Mouse (Mus musculus) midbrain, embryonic 11.5 days (tissue): ENCODE data around the gene Gm9758. TPM values are rescaled to one million over a fixed set of nuclear protein-coding genes. Genes with fewer than 3 reads are reported as not detected.
A peak's percentile ranks its signal among the peaks of the same experiment; 100 is the strongest.
"Not testable (repeated sequence)": the region's sequence is repeated elsewhere in the genome, so short reads cannot be mapped to it uniquely, and the experiment has no call there.

Source experiments
- ATAC-seq: fragments of 200-750 bp; cut with Nextera tagmentation; 2 replicates; pipeline ENCODE4 v1.8.0; 2017; ENCODE audit warnings: moderate TSS enrichment, moderate library complexity; ENCODE audit not compliant: low FRiP score
- DNase-seq: peaks from one replicate; pipeline ENCODE4 v3.0.0; 2015; ENCODE audit warnings: low spot score; ENCODE audit errors: missing footprints
- H3K27ac ChIP-seq: fragments of 300-500 bp; sonication (generic); 2 replicates; pipeline ENCODE4 v1.5.1; 2014; ENCODE audit warnings: low read depth, low read length
- H3K27me3 ChIP-seq: fragments of 300-500 bp; sonication (generic); 2 replicates; pipeline ENCODE4 v1.6.1; 2014; ENCODE audit warnings: mild to moderate bottlenecking, low read length, moderate library complexity, mixed read lengths; ENCODE audit not compliant: control insufficient read depth, insufficient read depth
- H3K36me3 ChIP-seq: fragments of 300-500 bp; sonication (generic); 2 replicates; pipeline ENCODE4 v1.6.1; 2014; ENCODE audit warnings: mild to moderate bottlenecking, low read length, moderate library complexity, mixed read lengths; ENCODE audit not compliant: control insufficient read depth, insufficient read depth
- H3K4me1 ChIP-seq: fragments of 300-500 bp; sonication (generic); 2 replicates; pipeline ENCODE4 v1.6.1; 2014; ENCODE audit warnings: low read length; ENCODE audit not compliant: control insufficient read depth, insufficient read depth
- H3K4me2 ChIP-seq: fragments of 300-500 bp; sonication (generic); 2 replicates; pipeline ENCODE4 v1.6.1; 2014; ENCODE audit warnings: mild to moderate bottlenecking, moderate library complexity
- H3K4me3 ChIP-seq: fragments of 300-500 bp; sonication (generic); 2 replicates; pipeline ENCODE4 v1.5.1; 2014; ENCODE audit warnings: low read depth, low read length
- H3K9ac ChIP-seq: fragments of 300-500 bp; sonication (generic); 2 replicates; pipeline ENCODE4 v1.6.1; 2014; ENCODE audit warnings: low read length
- H3K9me3 ChIP-seq: fragments of 300-500 bp; sonication (generic); 2 replicates; pipeline ENCODE4 v1.6.1; 2016; ENCODE audit warnings: low read length; ENCODE audit not compliant: control insufficient read depth
- WGBS: fragments of 180-500 bp; shearing (Covaris S2); extraction: QIAGEN DNeasy Blood & Tissue Kit; methylation state at CpG from one replicate; pipeline ENCODE4 v1.1.7; 2014; 5-methylcytosine and 5-hydroxymethylcytosine counted together
- polyA plus RNA-seq: library from polyadenylated mRNA; unstranded; fragments of >200 nt; fragmentation: Nextera tagmentation; extraction: Ambion mirVana; gene quantifications from 2 replicates; pipeline ENCODE4 v1.2.1, GENCODE M21; 2014

Gene Gm9758
- polyA plus RNA-seq, result not detected in 2 replicates

DNA sequence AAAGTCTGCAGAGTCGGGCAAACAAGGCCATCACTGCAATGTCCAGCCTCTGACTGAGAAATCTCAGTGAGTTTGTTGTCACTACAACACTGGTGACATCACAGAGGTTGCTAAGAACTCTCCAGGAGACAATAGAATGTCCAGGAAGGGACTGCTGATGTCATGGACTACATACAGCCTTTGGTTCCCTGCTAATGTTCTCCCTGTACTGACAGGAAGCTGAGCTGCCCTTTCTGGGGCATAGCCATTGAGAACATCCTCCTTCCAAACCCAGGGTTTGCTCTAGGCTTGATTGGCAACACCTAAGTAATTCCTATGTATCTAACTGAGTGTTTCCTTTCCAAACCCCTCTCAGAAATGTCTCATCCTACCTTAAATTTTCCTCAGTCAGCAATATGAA, at the start of gene Gm9758:
Gene Gm9758 (minus strand): TSS at position 101 of the 400 bp plus-strand sequence.
- not testable (repeated sequence) for ATAC-seq, H3K27ac ChIP-seq, H3K9ac ChIP-seq, H3K4me3 ChIP-seq, H3K4me1 ChIP-seq, H3K4me2 ChIP-seq, H3K36me3 ChIP-seq, DNase-seq, H3K27me3 ChIP-seq, H3K9me3 ChIP-seq
- WGBS, result 53% methylated on average over 1 of the region's 1 CpGs

DNA sequence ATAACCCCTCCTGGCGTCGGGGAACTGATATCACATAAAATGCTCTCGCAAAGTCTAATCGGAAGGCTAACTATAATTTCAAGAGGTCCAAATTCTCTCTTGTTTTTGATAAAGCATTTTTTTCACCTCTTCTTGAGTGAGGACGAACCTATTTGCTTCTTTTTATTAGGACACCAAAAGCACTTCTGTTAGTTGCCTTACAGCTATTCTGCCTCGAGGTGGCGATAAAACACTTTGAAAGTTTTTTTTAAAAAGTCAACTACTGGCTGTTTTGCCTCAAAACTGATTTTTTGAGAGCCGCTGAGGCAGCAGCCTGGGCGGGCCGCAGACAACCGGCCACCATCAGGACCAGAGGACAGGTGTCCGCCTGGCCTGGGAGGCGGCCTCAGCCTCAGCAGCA, 49.1 kb upstream of the Gm9758 start:
- 80% methylated on average over 12 of the region's 13 CpGs for WGBS
- ATAC-seq, H3K4me1 ChIP-seq, H3K9ac ChIP-seq, DNase-seq, H3K27me3 ChIP-seq, H3K36me3 ChIP-seq, H3K4me3 ChIP-seq, H3K4me2 ChIP-seq, H3K9me3 ChIP-seq, H3K27ac ChIP-seq: not testable (repeated sequence)

DNA sequence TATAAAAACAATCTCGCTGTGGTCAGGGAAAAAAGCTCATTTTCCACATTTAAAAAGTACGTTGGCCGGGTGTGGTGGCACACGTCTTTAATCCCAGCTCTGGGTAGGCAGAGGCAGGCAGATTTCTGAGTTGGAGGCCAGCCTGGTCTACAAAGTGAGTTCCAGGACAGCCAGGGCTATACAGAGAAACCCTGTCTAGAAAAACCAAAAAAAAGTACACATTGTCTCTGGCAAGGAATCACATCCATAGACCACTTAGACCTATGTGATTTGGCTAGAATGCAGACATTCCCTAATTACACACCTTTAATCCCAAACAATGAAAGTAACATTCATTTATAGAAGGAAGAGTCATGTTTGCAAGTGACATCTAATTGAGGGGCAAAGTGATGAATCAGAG, 46.8 kb upstream of the Gm9758 start:
- WGBS, result 80% methylated on average over 4 of the region's 4 CpGs
- H3K4me2 ChIP-seq, H3K36me3 ChIP-seq, DNase-seq, H3K9me3 ChIP-seq, H3K9ac ChIP-seq, H3K4me3 ChIP-seq, H3K4me1 ChIP-seq, H3K27ac ChIP-seq, H3K27me3 ChIP-seq: not testable (repeated sequence)
- peak; percentile 66; the same call in 1 of the 2 replicates for ATAC-seq

DNA sequence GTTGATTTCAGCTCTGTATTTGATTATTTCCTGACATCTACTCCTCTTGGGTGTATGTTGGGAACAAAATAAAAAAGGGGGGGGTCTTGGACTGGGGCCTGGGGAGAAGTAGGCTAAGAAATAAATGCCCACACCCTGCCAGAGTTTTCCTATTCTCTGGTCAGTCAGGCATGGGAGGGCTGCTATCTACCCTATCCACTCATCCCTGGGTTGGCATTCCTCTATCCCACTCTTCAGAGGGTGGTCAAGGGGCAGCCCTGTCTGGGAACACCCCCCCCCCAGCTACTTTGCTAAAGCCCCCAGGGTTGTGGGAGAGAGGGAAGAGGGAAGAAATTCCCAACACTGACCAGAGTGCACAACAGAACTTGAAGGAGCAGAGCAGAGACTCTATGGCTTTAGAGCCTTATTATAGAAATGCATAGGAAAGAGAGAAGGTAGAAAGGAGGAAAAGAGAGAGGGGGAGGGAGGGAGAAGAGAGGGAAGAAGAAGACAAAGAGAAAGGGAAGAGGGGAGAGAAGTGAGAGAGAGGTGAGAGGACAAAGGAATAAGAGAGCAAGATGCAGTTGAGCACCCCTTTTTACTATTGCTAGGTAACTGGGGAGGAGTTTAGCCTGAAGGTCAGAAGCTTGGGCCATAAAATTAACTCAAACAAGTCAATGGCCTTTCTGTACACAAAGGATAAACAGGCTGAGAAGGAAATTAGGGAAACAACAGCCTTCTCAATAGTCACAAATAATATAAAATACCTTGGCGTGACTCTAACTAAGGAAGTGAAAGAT, 41.4 kb upstream of the Gm9758 start:
- H3K27me3 ChIP-seq, H3K4me3 ChIP-seq, DNase-seq, H3K9ac ChIP-seq, H3K27ac ChIP-seq, H3K36me3 ChIP-seq, H3K9me3 ChIP-seq, H3K4me1 ChIP-seq, H3K4me2 ChIP-seq: not testable (repeated sequence)
- ATAC-seq, result peak; percentile 68; the same call in 1 of the 2 replicates
- WGBS, result 81% methylated on average over 1 of the region's 1 CpGs

DNA sequence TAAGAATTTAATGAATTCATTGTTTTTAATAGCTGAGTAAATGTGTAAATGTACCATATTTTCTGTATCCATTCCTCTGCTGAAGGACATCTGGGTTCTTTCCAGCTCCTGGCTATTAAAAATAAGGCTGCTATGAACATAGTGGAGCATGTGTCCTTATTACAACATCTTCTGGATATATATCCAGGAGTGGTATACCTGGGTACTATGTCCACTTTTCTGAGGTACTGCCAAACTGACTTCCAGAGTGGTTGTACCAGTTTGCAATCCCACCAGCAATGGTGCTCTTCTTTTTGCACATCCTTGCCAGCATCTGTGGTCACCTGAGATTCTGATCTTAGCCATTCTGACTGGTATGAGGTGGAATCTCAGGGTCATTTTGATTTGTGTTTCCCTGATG, 38.9 kb upstream of the Gm9758 start:
- not testable (repeated sequence) for DNase-seq, H3K9ac ChIP-seq, H3K36me3 ChIP-seq, ATAC-seq, H3K4me3 ChIP-seq, H3K27me3 ChIP-seq, H3K4me1 ChIP-seq, H3K27ac ChIP-seq, H3K4me2 ChIP-seq
- H3K9me3 ChIP-seq, result peaks cover 11% of the 10 kb centered on the region

DNA sequence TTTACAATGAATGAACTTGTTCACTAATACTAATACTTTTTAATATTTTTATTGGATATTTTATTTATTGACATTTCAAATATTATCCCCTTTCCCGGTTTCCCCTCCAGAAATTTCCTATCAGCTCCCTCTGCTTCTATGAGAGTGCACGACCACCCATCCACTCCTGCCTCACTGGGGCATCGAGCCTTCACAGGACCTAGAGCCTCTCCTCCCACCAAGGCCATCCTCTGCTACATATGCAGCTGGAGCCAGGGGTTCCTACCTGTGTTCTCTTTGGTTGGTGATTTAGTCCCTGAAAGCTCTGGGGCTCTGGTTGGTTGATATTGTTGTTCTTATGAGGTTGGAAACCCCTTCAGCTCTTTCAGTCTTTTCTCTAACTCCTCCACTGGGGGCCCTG, 38.0 kb upstream of the Gm9758 start:
- H3K4me1 ChIP-seq, DNase-seq, ATAC-seq, H3K9ac ChIP-seq, H3K27ac ChIP-seq, H3K36me3 ChIP-seq, H3K27me3 ChIP-seq, H3K4me3 ChIP-seq, H3K4me2 ChIP-seq: not testable (repeated sequence)
- peaks cover 13% of the 10 kb centered on the region for H3K9me3 ChIP-seq
- 72% methylated on average over 3 of the region's 3 CpGs for WGBS

DNA sequence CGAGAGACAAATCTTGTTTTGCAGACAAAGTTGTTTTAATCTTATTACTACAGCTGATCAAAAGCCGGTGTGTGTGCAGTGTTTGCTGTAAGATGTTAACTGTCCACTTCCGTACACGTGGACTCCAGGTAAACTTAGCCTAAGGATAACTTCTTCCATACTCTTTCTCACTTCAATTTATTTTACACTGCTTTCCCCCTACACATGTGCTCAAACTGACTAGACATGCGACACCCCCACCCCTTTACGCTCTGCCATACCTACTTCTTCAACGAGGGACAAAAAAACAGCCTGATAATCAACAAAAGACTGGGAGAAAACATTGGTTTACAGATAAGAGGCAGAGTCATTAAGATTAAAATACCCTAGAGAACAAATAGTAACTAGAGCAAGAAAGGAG, 37.1 kb upstream of the Gm9758 start:
- not testable (repeated sequence) for H3K4me1 ChIP-seq, H3K27ac ChIP-seq, H3K36me3 ChIP-seq, H3K27me3 ChIP-seq, H3K9ac ChIP-seq, H3K4me3 ChIP-seq, DNase-seq, H3K4me2 ChIP-seq
- 70% methylated on average over 7 of the region's 7 CpGs for WGBS
- ATAC-seq, result peak; percentile 52
- peaks cover 13% of the 10 kb centered on the region for H3K9me3 ChIP-seq

DNA sequence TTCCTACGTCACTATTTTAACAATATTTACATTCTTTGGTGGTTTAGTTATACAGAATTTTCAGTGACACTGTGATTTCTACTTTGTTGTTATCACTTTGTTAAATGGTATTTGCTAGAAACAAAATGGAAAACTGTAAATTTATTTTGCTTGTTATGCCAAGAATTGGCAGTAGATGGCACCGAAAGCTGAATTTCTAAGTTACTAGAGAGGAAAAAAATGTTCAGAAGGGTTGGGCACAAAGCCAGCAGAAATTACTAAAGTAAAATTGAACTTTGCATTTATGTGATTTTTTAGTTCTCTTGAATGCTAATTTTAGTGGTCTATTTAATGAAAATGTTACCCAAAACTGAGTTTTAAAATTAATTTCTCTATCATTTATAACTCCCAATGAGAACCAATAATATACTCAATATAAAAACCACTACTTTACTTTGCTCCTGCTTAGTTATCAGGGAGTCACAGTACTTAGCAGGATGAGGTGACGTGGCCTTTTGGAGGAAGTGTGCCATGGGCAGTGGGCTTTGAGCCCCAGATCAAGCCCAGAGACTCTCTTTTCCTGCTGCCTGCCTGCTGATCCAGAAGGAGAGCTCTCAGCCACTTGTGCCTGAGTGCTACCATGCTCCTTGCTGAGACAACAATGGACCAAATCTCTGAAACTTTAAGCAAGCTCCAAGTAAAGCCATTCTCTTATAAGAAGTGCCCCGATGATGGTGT, 32.9 kb upstream of the Gm9758 start:
- not testable (repeated sequence) for H3K4me1 ChIP-seq, H3K27ac ChIP-seq, H3K9ac ChIP-seq, H3K4me3 ChIP-seq, H3K4me2 ChIP-seq, H3K36me3 ChIP-seq, H3K9me3 ChIP-seq, H3K27me3 ChIP-seq, ATAC-seq, DNase-seq
- 65% methylated on average over 4 of the region's 4 CpGs for WGBS

DNA sequence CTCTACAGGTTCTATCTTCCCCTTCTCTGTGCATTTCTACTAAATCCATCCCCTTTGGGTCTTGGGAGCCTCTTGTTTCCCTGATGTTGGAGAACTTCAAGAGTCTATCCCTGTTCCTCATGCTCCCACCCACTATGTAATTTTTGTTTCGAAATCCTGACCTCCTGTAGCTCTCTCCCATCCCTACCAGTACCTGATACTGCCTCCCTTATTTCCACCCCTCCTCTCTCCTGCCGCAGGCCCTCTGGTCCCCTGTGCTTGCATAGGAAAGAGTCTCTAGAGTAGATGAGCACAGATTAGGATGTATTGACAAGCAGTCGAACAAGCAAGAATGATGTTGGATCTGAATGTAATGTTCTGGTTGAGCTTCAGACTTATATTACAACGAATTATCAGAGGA, 30.8 kb upstream of the Gm9758 start:
- not testable (repeated sequence) for H3K4me1 ChIP-seq, DNase-seq, H3K4me3 ChIP-seq, H3K9me3 ChIP-seq, H3K27ac ChIP-seq, H3K27me3 ChIP-seq, H3K9ac ChIP-seq, H3K4me2 ChIP-seq, H3K36me3 ChIP-seq
- WGBS, result 63% methylated on average over 4 of the region's 4 CpGs
- 0 out of 2 replicates have a peak, but pooled peaks have one; percentile 44 for ATAC-seq
